Comparison of ENCODE assay signal across 35 mouse cellular contexts in the genomic region with DNA sequence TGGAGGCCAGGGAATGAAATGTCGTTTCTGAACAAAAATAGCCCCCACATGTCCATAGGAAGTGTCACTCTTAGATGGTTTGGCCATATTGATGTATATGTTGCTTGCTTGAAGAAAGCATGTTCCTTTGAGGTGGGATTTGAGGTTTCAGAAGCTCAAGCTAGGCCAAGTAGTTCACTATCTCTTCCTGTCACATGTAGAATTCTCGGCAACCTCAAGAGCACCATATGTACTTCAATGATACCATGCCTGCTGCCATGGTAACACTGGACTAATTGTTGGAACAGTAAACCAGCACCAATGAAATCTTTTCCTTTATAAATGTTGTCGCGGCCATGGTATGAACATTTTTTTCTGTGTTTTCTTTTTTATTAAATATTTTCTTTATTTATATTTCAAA.
"Had no signal": no experiment of that assay in that cellular context is flagged by ENCODE, and none has a peak within 500 bp of the region (broad histone marks: within the 10 kb centered on the region; RNA-seq: fewer than 3 reads in every experiment).

No protein-coding gene starts in this region.

- H3K4me3 ChIP-seq: heart, embryonic 10.5 days; heart, embryonic 12.5 days; heart, embryonic 13.5 days; heart, embryonic 15.5 days; hindbrain, embryonic 10.5 days; hindbrain, embryonic 12.5 days; hindbrain, embryonic 13.5 days; hindbrain, embryonic 15.5 days; intestine, embryonic 15.5 days; kidney, embryonic 15.5 days; layer of hippocampus, adult 2 months; left cerebral cortex, adult 2 months had no signal

- H3K9ac ChIP-seq: heart, embryonic 12.5 days; heart, embryonic 13.5 days; heart, embryonic 15.5 days; hindbrain, embryonic 12.5 days; hindbrain, embryonic 13.5 days; hindbrain, embryonic 14.5 days; hindbrain, embryonic 15.5 days; intestine, embryonic 15.5 days; kidney, embryonic 15.5 days had no signal

- H3K36me3 ChIP-seq: heart, embryonic 10.5 days; heart, embryonic 12.5 days; heart, embryonic 13.5 days; heart, embryonic 15.5 days; hindbrain, embryonic 10.5 days; hindbrain, embryonic 12.5 days; hindbrain, embryonic 13.5 days; hindbrain, embryonic 15.5 days; intestine, embryonic 15.5 days; kidney, embryonic 15.5 days had no signal

- H3K4me2 ChIP-seq: heart, embryonic 12.5 days; heart, embryonic 13.5 days; heart, embryonic 15.5 days; hindbrain, embryonic 12.5 days; hindbrain, embryonic 13.5 days; hindbrain, embryonic 14.5 days; hindbrain, embryonic 15.5 days; intestine, embryonic 15.5 days; kidney, embryonic 15.5 days had no signal

- H3K9me3 ChIP-seq: heart, embryonic 10.5 days; heart, embryonic 15.5 days; hindbrain, embryonic 10.5 days; hindbrain, embryonic 12.5 days; hindbrain, embryonic 13.5 days; hindbrain, embryonic 15.5 days; intestine, embryonic 15.5 days; kidney, embryonic 15.5 days had no signal

- DNase-seq: heart, postnatal 10 days; heart, postnatal 14 days; heart, postnatal 36 days; heart, postnatal 4 days; kidney, adult 11 months; kidney, adult 18-20 months; kidney, adult 2 months; kidney, adult 8-10 months; kidney, adult 9 months; kidney, postnatal 10 days; kidney, postnatal 14 days; kidney, postnatal 25 days; kidney, postnatal 36 days; kidney, postnatal 4 days; layer of hippocampus, adult 9-11 months; layer of hippocampus, postnatal 36 days had no signal

- H3K4me1 ChIP-seq: heart, embryonic 10.5 days; heart, embryonic 12.5 days; heart, embryonic 13.5 days; heart, embryonic 15.5 days; hindbrain, embryonic 10.5 days; hindbrain, embryonic 12.5 days; hindbrain, embryonic 13.5 days; hindbrain, embryonic 15.5 days; intestine, embryonic 15.5 days; kidney, embryonic 15.5 days had no signal

- ATAC-seq: hindbrain, embryonic 16.5 days; hindbrain, postnatal 0 days; inflammation-experienced regulatory T-cells, adult 6 months; intestine, embryonic 15.5 days; intestine, embryonic 16.5 days; intestine, postnatal 0 days had no signal

- H3K27me3 ChIP-seq: heart, embryonic 12.5 days; heart, embryonic 13.5 days; heart, embryonic 15.5 days; hindbrain, embryonic 12.5 days; hindbrain, embryonic 13.5 days; hindbrain, embryonic 15.5 days; intestine, embryonic 15.5 days; kidney, embryonic 15.5 days had no signal

- H3K27ac ChIP-seq: heart, embryonic 10.5 days; heart, embryonic 13.5 days; heart, embryonic 15.5 days; hindbrain, embryonic 10.5 days; hindbrain, embryonic 12.5 days; hindbrain, embryonic 13.5 days; hindbrain, embryonic 14.5 days; hindbrain, embryonic 15.5 days; hindbrain, postnatal 0 days; intestine, embryonic 15.5 days; kidney, embryonic 15.5 days; kidney, postnatal 0 days; layer of hippocampus, adult 2 months; left cerebral cortex, adult 2 months had no signal
